Mouse (Mus musculus) CD8-positive naive resting alpha-beta T cell, adult 2 months (primary cell): ENCODE measurements at regions not wholly inside any gene's neighbourhood (a gene's known extent, or its start where the extent isn't known, plus 50 kb on each side); places are given as distances from the start of the nearest gene placed in this dataset.
"Not testable (repeated sequence)": the region's sequence is repeated elsewhere in the genome, so short reads cannot be mapped to it uniquely, and the experiment has no call there.

Source experiments
- DNase-seq, 2 experiments: peaks; one replicate each; pipeline ENCODE4 v3.0.0; 2022; ENCODE audit warnings: low read depth in 2 of 2, low spot score in 2 of 2

DNA sequence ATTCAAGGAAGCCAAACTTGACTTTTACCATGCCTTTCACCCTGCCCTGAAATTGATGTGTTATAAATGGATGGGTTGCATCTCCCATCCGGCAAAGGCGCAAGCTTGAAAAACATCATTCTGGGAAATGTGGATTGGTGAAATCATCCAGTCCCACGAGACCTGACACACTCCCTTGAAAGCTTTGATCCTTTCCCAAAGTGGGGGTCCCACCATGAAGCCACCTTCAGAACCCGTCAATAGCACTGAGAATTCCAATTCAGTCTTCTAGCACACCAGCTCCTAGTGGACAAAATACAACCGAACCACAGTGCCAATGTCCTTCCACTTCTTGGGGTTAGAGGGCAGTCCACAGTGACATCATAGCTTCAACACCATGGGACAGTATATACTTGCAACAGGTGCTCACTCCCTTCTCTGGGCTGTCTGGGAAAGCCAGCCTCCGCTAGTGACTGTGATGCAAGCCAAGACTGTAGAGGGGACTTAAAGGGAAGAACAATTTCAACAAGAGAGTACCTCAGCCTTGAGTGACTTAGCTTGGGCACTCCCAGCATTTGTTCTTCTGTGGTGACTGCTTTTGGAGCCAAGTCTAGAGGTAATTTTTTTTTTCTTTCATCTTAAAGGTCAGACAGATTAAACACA, 126.6 kb upstream of the Gmds start:
- DNase-seq, result no peak

DNA sequence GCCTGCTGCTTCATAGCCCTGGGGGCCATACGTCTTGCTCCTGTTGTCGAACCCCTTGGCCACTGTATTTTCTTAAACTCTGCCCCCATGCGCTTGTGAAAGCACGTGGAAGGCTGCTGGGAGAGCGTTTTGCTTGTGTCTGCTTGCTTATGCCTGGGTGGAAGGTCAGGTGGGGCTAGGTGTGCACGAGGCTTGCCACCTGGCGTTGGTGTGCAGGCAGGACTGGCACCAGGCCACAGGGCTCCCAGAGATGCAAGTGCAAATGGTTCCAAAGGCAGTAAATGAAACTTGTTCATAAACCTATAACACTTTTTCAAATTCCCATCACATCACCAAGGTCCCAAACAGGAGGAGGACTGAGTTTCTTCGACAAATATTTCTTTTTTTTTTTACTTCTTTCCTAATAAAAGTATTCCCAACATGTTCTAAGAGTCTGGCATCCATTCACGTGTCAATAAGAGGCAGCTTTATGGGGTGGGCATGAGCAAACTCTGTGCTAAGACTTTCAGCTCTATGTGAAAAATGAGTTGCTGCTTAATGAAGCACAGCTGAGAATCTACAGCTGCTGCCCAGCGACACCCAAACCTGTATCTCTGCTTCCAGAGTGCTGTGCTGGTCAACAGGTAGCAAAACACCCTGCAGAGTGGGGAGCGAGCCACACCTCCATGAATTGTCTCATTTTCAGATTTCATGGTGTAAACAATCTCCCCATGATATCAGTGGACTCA, 116.0 kb upstream of the Gmds start:
- no peak for DNase-seq

DNA sequence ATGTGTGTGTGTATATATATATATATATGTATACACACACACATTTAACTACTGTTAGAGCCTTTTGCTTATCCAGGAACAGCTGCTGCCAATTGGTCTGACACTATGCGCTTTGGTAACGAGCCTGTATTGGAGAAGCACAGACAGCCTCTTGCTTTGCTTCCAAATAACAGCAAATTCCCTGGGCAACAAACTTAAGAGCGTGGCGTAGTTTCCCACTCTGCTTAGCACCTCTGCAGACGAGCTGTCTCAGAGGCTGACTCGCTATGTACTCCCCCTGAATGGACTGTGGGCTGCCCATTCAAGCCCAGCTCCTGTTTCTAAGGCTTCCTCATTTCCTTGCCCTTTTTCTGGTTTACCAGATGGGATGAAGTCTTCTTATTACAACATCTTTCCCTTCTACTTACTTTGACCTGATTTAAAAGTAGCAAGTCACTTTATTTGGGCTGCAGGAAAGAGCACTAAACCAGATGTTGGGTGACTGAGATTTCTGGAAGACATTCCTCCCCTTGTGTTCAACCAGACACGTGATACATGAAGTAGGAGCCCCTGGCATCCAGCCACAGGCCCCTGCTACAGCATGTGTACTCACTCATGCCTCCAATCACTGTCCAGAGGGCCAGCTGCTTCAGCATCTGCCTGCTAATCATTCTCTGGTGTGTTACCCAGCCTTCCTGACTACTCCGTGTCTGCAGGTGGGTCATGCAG, 111.3 kb upstream of the Gmds start:
- DNase-seq, result no peak

DNA sequence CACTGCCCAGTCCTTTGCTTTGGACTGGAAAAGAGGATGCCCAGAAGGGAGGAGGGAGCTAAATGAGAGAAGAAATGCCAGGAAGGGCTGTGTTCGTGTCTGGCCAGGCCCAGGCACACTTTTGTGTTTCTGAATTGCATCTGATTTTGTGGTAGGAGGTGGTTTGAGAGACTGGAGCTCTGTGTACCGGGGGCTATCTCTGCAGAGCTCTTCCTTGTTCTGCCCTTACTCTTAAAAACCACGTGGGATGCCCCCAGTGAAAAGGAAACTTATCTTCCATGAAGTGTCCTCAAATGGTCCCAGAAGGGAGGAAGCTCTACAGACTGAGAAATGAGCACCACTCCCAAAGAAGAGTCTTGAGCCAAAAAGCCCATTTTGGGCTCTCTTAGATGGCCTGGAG, 106.0 kb upstream of the Gmds start:
- no peak for DNase-seq

DNA sequence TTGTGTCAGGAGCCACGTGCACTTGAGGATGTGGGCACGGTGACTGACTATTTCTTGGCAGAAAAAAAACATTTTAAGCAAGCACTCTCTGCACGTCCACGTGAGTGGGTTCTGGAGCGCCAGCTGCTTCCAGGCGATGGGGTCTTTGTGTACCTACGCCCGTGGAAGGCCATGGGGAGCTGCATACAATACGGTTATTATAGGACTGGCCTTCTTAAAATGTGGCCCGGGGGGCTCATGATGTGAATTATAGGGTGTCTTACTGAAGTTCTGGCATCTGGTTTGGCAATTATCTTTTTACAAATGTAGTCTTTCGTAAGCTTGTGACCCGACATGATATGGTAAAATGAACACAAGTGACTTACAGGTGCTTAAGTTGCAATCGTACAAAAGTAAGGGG, 103.5 kb upstream of the Gmds start:
- DNase-seq, result no peak

DNA sequence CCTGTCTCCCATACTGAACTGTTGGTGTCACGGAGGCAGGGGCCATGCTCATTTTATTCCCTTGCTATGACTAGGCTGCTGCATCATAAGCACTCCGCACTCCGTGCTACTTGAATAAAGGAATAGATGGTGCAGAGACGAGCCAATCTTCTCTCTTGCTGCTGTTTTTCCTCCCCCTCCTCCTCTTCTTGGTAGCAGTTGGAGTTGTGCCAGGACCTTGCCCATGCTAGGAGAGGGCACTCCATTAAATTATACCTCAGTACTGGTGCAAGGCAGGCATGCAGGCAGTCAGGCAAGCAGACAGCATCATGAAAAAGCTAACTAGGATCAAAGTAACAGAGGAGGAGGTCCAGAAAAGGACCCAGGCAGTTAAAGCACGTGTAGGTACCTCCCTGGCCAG, 96.6 kb upstream of the Gmds start:
- DNase-seq, result no peak

DNA sequence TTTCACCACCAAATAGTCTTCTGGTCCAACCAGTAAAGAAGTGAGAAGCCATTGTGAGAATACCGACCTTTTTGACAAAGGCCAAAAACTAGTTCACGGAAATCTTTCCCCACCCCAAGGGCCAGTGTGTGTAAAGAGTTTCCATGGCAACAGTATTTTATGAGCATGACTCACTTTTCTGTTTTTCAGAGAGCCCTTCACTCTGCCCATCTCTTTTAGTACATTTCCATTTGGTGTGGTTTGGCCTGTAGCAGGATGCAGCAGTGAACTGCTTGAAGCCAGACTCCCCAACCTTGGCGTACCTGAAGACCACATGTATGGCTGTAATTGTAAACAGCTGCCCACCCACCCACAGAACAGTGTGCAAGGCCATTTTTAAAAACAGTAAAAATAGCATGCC, 89.9 kb upstream of the Gmds start:
- DNase-seq, result no peak

DNA sequence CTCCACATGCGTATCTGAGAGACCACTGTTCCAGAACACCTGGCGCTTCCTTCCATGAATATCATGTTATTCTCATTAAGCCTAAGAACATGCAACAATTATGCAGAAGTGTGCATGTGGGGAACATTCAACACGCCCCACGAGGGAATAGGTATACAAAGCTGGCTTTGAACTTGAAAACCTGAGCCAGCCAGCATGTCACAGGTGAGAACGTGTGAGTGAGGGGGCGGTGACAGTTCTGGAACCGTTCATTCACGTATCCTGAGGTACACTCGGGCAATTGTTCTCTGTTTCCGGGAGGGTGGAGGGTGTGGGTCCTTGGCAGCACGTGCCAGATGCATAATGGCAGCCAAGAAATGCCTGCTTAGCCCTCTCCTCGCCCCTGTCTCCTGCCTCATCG, 88.4 kb upstream of the Gmds start:
- DNase-seq, result no peak

DNA sequence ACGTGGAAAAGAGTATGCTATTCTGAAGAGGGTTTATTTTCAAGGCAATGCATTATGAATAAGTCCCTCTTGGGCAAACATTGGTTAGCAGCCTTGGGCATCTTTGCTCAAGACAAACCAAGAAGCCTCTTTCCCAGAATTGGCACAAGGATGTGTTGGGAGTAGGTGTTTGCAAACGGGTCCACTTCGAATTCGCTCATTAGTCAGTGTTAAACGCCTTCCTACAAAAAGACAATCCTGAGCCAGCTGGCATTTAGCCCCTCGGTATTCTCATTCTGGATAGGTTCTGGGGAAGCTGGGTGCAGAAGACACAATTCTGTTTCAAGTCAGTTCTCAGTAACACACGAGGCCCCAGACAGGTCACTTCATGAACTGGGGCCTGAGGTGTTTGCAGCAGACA, 87.7 kb upstream of the Gmds start:
- DNase-seq, result no peak

DNA sequence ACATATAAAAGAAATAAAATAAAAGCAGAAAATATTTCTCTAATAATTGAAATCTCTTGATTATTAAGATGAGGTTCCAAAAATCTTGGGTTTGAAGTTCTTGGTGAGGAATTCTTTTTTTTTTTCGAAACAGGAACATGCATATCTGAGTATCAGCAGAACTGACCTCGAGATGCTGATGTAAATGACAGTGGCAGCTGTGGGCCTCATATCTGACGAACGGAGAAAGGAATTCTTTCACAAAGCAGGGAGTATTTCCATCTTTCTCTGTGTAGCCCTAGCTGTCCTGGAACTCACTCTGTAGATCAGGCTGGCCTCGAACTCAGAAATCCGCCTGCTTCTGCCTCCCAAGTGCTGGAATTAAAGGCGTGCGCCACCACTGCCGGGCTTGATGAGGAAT, 86.0 kb upstream of the Gmds start:
- DNase-seq, result not testable (repeated sequence)

DNA sequence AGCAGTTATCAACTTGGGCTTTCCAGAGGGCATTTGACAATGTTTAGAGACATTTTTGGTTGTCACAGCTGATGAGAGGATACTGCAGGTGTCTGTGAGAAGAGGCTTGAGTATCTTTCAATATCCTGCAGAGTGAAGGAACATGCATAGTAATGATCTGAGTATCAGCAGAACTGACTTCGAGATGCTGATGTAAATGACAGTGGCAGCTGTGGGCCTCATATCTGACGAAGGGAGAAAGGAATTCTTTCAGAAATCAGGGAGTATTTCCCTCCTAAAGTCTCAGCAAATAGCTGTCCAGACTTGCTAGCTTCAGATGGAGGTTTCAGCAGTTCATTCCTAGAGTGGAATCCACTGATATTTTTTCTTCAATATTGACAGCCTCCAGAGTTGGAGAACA, 83.9 kb upstream of the Gmds start:
- no peak for DNase-seq

DNA sequence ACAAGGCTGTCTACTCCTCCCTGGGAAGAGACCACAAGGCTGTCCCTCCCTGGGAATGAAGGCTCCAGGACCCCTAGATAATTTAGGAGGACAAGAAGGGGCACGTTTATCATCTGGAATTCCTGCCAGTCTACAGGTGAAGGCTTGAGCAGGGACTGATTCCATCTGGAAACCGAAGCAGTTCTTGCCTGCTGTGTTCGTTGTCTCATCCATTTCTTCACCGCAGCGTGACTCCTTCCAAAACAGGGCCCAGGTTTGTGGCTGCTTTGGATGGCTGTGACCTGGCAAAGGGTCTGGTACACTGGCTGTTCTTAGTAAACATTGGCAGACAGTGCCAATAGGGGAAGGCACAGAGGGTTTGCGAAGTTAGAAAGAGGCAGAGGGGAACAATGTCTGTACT, 80.8 kb upstream of the Gmds start:
- DNase-seq, result no peak

DNA sequence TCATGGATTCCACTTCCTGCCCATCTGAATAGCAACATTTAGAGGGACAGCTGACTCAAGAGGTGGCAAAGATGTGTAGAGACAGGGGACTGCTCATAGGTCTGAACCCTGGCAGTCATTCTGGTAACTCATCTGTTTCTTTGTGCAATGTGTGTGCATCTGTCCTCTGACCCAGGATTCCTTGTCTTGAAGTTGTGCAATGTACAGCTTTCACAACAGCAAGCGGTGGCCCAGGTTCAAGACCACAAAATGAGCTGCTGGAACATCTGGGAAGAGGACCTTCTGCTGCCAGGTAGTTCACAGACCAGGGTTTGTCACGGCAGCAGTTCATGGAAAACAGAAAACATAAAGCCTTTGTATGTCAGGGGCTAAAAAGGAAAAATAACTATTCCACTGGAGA, 80.1 kb upstream of the Gmds start:
- no peak for DNase-seq

DNA sequence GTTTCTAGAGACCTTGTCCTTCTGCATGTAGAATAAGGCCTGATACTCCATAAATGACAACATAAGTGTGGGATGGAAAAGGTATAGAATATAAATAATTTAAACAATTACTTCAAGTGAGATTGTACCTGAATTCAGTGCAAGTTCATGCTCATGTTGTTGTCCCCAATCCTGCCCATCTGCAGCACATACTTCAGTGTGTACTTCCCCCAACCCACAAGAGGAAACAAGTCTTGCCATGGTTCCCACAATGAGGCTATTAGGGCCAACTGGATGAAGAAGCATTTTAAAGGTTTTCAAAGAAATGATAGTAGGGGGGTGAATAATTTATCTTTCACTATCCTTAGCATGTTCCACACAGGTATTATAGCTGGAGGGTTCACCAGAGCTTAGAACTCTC, 79.4 kb upstream of the Gmds start:
- DNase-seq, result no peak

DNA sequence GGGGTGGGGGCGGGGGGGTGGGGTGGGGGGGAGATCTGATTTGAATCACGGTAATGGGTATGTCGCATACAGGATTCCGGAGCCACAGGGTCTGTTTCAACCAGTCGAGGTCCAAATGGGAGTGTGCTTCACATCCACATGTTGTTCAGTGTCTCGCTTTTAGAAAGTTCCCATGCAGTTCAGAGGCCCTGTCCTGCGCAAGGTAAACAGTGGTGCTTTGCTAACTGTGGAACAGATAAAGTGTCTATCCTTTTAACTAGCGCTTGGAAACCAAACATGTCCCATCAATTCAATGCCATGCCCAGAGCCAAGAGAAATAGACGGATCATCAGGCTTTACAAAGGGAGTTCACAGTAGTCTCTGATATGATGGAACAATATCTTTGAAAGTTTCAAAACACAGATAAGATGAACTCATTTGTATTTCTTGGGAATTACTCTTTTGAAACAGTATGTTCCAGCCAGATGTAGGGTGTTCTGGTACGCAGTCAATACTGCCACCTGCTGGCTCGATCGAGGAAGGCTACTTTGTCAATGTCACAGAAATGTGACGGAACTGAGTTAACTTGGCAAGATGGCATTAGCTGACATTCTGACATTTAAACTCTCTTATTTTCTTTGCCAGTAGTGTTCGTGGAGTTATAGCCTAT, 72.9 kb upstream of the Gmds start:
- peak; percentile 6 to 27 for DNase-seq

DNA sequence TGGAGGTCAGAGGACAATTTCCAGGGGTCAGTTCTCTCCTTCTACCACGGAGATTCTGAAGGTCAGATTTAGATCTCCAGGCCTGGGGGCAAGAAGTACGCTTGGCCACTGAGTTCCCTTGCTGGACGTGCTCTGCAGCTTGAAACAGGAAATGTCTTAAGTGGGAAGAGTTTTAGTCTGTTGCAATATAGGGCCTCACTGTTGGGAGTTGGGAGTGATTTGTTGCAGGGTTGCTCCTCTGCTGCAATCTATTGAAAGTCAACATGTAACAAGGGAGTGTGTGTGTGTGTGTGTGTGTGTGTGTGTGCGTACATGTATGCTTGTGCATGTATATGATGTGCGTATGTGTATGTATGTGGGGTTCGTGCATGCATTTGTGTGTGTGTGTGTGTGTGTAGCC, 71.5 kb upstream of the Gmds start:
- no peak for DNase-seq

DNA sequence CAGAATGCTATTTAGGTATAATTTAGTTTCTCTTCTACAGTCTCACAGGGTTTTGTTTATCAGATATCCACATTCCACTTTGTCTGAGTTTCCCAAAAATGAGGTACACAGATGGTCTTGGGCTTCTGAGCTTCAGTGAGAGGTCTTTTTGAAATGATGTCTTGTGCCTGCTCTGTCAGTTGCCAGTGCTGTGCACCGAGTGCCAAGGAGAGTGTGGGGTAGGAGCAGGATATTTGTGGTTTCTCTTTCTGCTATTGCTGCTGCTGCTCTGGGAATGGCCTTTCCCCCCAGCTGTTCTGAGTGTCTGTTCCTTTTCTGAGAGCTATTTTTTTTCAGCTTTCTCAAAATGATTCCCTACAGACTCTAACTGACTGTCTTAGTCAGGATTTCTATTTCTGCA, 60.1 kb upstream of the Gmds start:
- DNase-seq, result no peak
